Mouse (Mus musculus) erythroid progenitor cell, adult 5-6 weeks (primary cell): ENCODE data around the gene Zrsr1. TPM values are rescaled to one million over a fixed set of nuclear protein-coding genes. Genes with fewer than 3 reads are reported as not detected.

Experiments used
- ATAC-seq: replicated peaks from 2 replicates; pipeline ENCODE4 v1.8.0; 2016; ENCODE audit warnings: moderate number of reproducible peaks, mild to moderate bottlenecking, moderate TSS enrichment, inconsistent platforms; ENCODE audit not compliant: poor library complexity, low FRiP score, severe bottlenecking
- total RNA-seq, 2 experiments: library from RNA; stranded (forward) in 1 of 2; stranded (reverse) in 1 of 2; fragments of 150-400 nt in 1 of 2; fragments of 186-747, 209-891 nt in 1 of 2; gene quantifications; 2 replicates each; pipeline versions ENCODE4 v1.2.3 to v1.2.4; 2015 to 2017; ENCODE audit warnings: low replicate concordance in 2 of 2

Gene Zrsr1
- total RNA-seq, 2 experiments from 2014 or later, result 31.0 to 48.4 TPM

DNA sequence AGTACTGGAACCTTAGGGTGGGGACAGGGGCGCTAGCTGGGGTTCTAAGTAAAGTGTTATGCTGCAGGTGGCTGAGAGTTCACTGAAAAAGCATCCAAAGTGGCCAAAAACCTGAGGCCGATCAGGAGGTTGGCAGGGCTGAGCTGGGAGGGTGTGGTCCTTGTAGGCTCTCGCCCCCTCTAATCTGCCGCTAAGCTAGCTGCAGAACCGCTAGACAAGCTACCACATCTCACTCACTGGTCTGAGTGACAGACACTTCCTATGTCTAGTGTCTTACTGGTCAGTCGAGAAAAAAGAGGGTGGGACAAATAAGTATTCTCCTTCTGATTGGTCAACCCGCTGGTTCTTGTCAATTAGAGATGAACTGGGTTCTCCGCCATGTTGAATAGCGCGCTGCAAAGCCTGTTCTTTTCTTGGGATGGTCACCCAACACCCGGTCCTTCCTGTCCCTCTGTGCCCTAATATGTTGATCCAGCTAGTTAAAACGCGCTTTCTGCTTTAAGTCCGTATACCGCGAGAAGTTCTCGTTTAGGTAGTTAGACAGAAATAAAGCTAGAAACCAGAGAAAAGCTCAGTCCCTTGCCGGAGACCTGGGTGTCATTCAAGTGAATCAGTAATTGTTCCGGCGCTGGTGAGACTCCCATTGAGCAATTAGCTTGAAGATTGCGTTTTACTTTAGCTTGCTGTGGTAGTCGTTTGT is 35.8 kb downstream of the Zrsr1 start, which contains the start of gene Fam161a:
Gene Fam161a (plus strand): TSS at position 51 of the 700 bp plus-strand sequence.
- ATAC-seq, result peak; percentile 91

DNA sequence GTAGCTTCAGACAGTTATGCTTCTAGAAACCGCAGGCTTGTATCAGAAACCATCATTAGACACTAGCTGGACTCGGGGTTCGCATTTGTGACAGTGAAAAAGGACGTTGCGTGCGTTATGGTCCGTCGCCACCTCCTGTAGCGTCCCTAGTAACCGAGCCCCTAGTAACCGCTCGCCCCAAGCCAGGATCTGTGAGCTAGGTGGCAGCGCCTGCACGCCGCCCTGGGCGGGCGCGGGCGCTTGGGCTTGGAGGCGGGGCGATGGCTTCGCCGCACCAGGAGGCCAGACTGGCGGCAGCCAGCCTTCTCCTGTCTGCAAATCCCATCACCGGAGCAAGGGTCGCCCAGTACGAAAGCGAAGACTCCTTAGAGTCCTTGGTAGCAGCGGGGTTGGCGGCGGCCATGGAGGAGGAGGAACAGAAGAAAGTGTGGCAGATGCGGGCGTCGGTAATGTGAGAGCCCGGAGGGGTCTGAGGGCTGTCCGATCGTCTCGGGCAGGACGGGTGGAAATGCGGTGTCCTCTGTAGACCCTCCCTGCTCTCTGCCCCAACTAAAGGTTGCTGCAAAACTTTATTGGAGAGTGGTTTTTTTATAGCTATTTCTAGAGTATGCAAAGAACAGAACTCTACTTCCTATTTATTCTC is 36.5 kb downstream of the Zrsr1 start:
- peak; percentile 87 for ATAC-seq

GRCm38 (mm10) chr11:23008824-23009200 is 37.0 kb downstream of the Zrsr1 start:
- ATAC-seq, result no peak

DNA sequence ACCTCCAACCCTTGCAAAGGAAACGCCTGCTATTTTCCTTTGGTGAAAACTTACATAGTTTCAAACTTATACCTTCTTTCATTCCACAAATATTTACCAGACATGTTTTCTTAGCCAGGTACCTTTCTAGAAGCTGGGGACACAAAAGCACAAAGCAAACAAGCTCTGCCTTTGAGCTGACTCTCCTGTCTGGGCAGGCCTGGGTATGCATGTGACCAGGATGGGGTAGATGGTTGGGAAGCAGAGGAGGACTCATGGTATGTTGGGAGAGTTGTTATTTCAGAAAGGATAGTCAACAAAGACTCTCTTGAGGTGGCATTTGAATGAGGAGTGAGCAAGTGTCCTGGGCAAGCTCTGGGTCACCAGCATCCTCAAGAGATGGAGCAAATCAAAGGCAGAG is 41.3 kb downstream of the Zrsr1 start:
- ATAC-seq, result no peak

DNA sequence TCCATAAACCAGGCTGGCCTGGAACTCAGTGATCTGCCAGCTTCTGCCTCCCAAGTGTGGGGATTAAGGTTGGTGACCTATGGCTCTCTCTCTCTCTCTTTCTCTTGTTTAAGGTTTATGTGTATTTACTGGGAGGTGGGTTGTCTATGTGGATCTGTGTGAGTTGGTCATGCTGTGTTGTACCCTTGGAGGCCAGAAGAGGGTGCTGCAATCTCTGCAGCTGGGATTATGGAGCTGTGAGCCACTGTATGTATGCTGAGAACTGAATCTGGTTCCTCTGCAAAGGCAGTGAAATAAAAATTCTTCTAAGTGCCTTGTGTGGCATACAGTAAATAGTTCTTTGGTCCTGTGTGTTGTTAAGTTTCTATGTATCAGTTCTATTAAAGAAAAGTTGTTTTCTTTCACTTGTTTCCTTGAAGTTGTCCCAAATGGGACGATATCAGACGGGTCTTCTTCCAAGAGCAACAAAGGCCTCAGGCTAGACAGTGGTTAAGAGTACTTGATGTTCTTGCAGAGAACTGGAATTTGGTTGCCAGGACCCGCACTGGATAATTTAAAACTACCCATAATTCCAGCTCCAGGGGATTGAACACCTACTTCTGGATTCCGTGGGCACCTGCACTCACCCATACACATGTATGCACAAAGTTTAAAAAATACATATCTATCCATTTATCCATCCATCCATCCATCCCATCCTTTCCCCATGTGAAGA is 41.9 kb downstream of the Zrsr1 start:
- ATAC-seq, result peak; percentile 60; the same call in 1 of the 2 replicates

- no peak for ATAC-seq
Measured at GRCm38 (mm10) chr11:23014996-23015395, 43.2 kb downstream of the Zrsr1 start.

- ATAC-seq, result no peak
Measured at GRCm38 (mm10) chr11:23017943-23018342, 46.1 kb downstream of the Zrsr1 start.

GRCm38 (mm10) chr11:23020116-23020770 is 48.4 kb downstream of the Zrsr1 start:
- no peak for ATAC-seq

DNA sequence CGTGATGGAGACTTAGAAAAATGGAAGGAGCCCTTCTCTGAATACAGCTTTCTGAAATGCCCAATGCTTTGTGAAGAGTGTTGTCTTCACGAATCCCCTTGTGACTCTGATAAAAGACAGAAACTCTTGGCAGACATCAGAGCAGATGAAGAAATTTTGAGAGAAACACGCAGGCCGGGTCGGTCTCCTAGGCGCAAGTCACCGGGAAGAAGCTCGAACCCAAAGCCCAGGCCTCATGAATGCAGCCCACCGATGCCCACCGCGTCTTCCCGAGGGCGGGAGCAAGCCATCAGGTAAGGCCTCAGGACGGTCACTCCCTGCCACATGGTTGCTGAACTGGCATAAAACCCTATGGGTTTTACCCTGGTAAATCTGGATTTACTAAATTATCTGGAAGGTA is 49.0 kb downstream of the Zrsr1 start:
- ATAC-seq, result no peak

GRCm38 (mm10) chr11:23023155-23023554 is 51.4 kb downstream of the Zrsr1 start:
- no peak for ATAC-seq

GRCm38 (mm10) chr11:23024169-23024568 is 52.4 kb downstream of the Zrsr1 start:
- no peak for ATAC-seq

Other genes starting within 250 kb of the Zrsr1 start
- 0.42 TPM in 1 of 2 replicates, not detected in the other for gene B3gnt2, start 111.0 kb upstream of the Zrsr1 start, total RNA-seq (2015; ENCODE audit: low replicate concordance)
- 4.4 and 11.2 TPM in 2 replicates for gene B3gnt2, start 111.0 kb upstream of the Zrsr1 start, total RNA-seq (2017; ENCODE audit: low replicate concordance)
- 13.0 and 16.9 TPM in 2 replicates for gene Gm28048, start 10.1 kb downstream of the Zrsr1 start, total RNA-seq (2015; ENCODE audit: low replicate concordance)
- gene Gm28048, start 10.1 kb downstream of the Zrsr1 start, total RNA-seq (2017; ENCODE audit: low replicate concordance), result 1.6 and 13.6 TPM in 2 replicates
- 38.1 and 66.7 TPM in 2 replicates for gene Commd1, start 10.4 kb downstream of the Zrsr1 start, total RNA-seq (2015; ENCODE audit: low replicate concordance)
- 30.7 and 36.3 TPM in 2 replicates for gene Commd1, start 10.4 kb downstream of the Zrsr1 start, total RNA-seq (2017; ENCODE audit: low replicate concordance)
- 104 and 114 TPM in 2 replicates for gene Cct4, start 18.5 kb downstream of the Zrsr1 start, total RNA-seq (2015; ENCODE audit: low replicate concordance)
- gene Cct4, start 18.5 kb downstream of the Zrsr1 start, total RNA-seq (2017; ENCODE audit: low replicate concordance), result 71.1 and 77.6 TPM in 2 replicates
- 8.0 and 29.9 TPM in 2 replicates for gene Fam161a, start 35.5 kb downstream of the Zrsr1 start, total RNA-seq (2015; ENCODE audit: low replicate concordance)
- gene Fam161a, start 35.5 kb downstream of the Zrsr1 start, total RNA-seq (2017; ENCODE audit: low replicate concordance), result 6.8 and 19.2 TPM in 2 replicates